Mouse (Mus musculus) forebrain, embryonic 14.5 days (tissue): Measurements from ENCODE around the gene D630045J12Rik. TPM values are rescaled to one million over a fixed set of nuclear protein-coding genes. Genes with fewer than 3 reads are reported as not detected.

ENCODE experiments used
- ATAC-seq: fragments of 200-750 bp; cut with Nextera tagmentation; 2 replicates; pipeline ENCODE4 v1.8.0; 2017; ENCODE audit warnings: mild to moderate bottlenecking, moderate library complexity
- DNase-seq: peaks from one replicate; pipeline ENCODE4 v3.0.0-alpha.2; 2015; ENCODE audit warnings: low spot score
- H3K27ac ChIP-seq: fragments of 300-500 bp; sonication (generic); 2 replicates; pipeline ENCODE4 v1.5.1; 2014; ENCODE audit warnings: low read depth, mild to moderate bottlenecking, control low read depth, low read length, moderate library complexity
- H3K27me3 ChIP-seq: fragments of 300-500 bp; sonication (generic); replicated peaks from 2 replicates; pipeline ENCODE4 v1.6.1; 2014; ENCODE audit warnings: low read length, control low read depth, mixed read lengths; ENCODE audit not compliant: control insufficient read depth, insufficient read depth
- H3K36me3 ChIP-seq: fragments of 300-500 bp; sonication (generic); 2 replicates; pipeline ENCODE4 v1.6.1; 2014; ENCODE audit warnings: low read length, control low read depth; ENCODE audit not compliant: control insufficient read depth, insufficient read depth
- H3K4me1 ChIP-seq: fragments of 300-500 bp; sonication (generic); 2 replicates; pipeline ENCODE4 v1.6.1; 2014; ENCODE audit warnings: antibody characterized with exemption, low read length, control low read depth; ENCODE audit not compliant: control insufficient read depth, insufficient read depth
- H3K4me2 ChIP-seq: fragments of 300-500 bp; sonication (generic); 2 replicates; pipeline ENCODE4 v1.6.1; 2014; ENCODE audit warnings: mild to moderate bottlenecking, control low read depth, low read length
- H3K4me3 ChIP-seq: fragments of 300-500 bp; sonication (generic); 2 replicates; pipeline ENCODE4 v1.5.1; 2014; ENCODE audit warnings: low read depth, low read length, control low read depth
- H3K9ac ChIP-seq: fragments of 300-500 bp; sonication (generic); 2 replicates; pipeline ENCODE4 v1.6.1; 2014; ENCODE audit warnings: mild to moderate bottlenecking, low read length, control low read depth, moderate library complexity
- H3K9me3 ChIP-seq: fragments of 300-500 bp; sonication (generic); replicated peaks from 2 replicates; pipeline ENCODE4 v1.6.1; 2016; ENCODE audit warnings: low read length, control low read depth, mixed read lengths; ENCODE audit not compliant: control insufficient read depth
- WGBS: fragments of 180-500 bp; shearing (Covaris S2); extraction: QIAGEN DNeasy Blood & Tissue Kit; methylation state at CpG from one replicate; pipeline ENCODE4 v1.1.7; 2014; 5-methylcytosine and 5-hydroxymethylcytosine counted together
- polyA plus RNA-seq: library from polyadenylated mRNA; unstranded; fragments of >200 nt; fragmentation: Nextera tagmentation; extraction: Ambion mirVana; gene quantifications from 2 replicates; pipeline ENCODE4 v1.2.1, GENCODE M21; 2014

The D630045J12Rik gene
- polyA plus RNA-seq, 1 experiment from 2014 or later, result 10.9 TPM

- 17% methylated on average over 9 of the region's 9 CpGs for WGBS
- no peaks in the 10 kb centered on the region for H3K4me1 ChIP-seq
- no peaks in the 10 kb centered on the region for H3K9me3 ChIP-seq
- H3K36me3 ChIP-seq, result no peaks in the 10 kb centered on the region
- no peaks in the 10 kb centered on the region for H3K27me3 ChIP-seq
- ATAC-seq (no peak), DNase-seq (no peak)
- no peak overlapping the region for H3K4me2 ChIP-seq
- H3K27ac ChIP-seq, result no peak overlapping the region
- H3K9ac ChIP-seq, result no peak overlapping the region
- no peak overlapping the region for H3K4me3 ChIP-seq
These were observed 143.9 kb downstream of the D630045J12Rik start for GRCm38 (mm10) chr6:38109871-38110270.

- H3K9ac ChIP-seq, result no peak within 1 kb of the TSS
- no peaks in the 10 kb centered on the region for H3K4me1 ChIP-seq
- whole genome bisulfite sequencing, result 33% methylated on average over 9 of the region's 9 CpGs
- H3K4me2 ChIP-seq, result no peak within 1 kb of the TSS
- ATAC-seq (no peak), DNase-seq (no peak)
- H3K9me3 ChIP-seq, result no peaks in the 10 kb centered on the region
- H3K27me3 ChIP-seq, result no peaks in the 10 kb centered on the region
- H3K36me3 ChIP-seq, result no peaks in the 10 kb centered on the region
- no peak within 1 kb of the TSS for H3K27ac ChIP-seq
- H3K4me3 ChIP-seq, result no peak within 1 kb of the TSS
These were observed 144.5 kb downstream of the D630045J12Rik start, which contains the start of gene Tmem213 for GRCm38 (mm10) chr6:38109160-38109795. Tmem213 (plus strand) TSS chr6:38109255.

GRCm38 (mm10) chr6:38108449-38108848 is 145.4 kb downstream of the D630045J12Rik start:
- no peak overlapping the region for H3K4me2 ChIP-seq
- WGBS, result 95% methylated on average over 5 of the region's 5 CpGs
- ATAC-seq, result no peak
- no peak for DNase-seq
- H3K36me3 ChIP-seq, result no peaks in the 10 kb centered on the region
- no peak overlapping the region for H3K4me3 ChIP-seq
- no peak overlapping the region for H3K27ac ChIP-seq
- H3K27me3 ChIP-seq, result no peaks in the 10 kb centered on the region
- H3K9ac ChIP-seq, result no peak overlapping the region
- no peaks in the 10 kb centered on the region for H3K9me3 ChIP-seq
- no peaks in the 10 kb centered on the region for H3K4me1 ChIP-seq

GRCm38 (mm10) chr6:38105924-38106323 is 147.9 kb downstream of the D630045J12Rik start:
- no peaks in the 10 kb centered on the region for H3K9me3 ChIP-seq
- ATAC-seq (no peak), DNase-seq (no peak)
- no peaks in the 10 kb centered on the region for H3K36me3 ChIP-seq
- no peak overlapping the region for H3K27ac ChIP-seq
- 89% methylated on average over 9 of the region's 9 CpGs for WGBS
- H3K9ac ChIP-seq, result no peak overlapping the region
- no peak overlapping the region for H3K4me3 ChIP-seq
- H3K4me2 ChIP-seq, result no peak overlapping the region
- H3K27me3 ChIP-seq, result no peaks in the 10 kb centered on the region
- no peaks in the 10 kb centered on the region for H3K4me1 ChIP-seq

- Histone ChIP-seq H3K9me3 (no peaks in the 10 kb centered on the region), H3K4me1 (no peaks in the 10 kb centered on the region), H3K27me3 (no peaks in the 10 kb centered on the region), H3K4me2 (no peak overlapping the region), H3K36me3 (no peaks in the 10 kb centered on the region), H3K4me3 (no peak overlapping the region), H3K9ac (no peak overlapping the region), H3K27ac (no peak overlapping the region)
- DNase-seq (no peak), ATAC-seq (no peak)
- WGBS, result 67% methylated on average over 6 of the region's 6 CpGs
These were observed 150.0 kb downstream of the D630045J12Rik start for GRCm38 (mm10) chr6:38103775-38104174.

GRCm38 (mm10) chr6:38102216-38102795 is 151.5 kb downstream of the D630045J12Rik start:
- 83% methylated on average over 7 of the region's 7 CpGs for WGBS
- H3K9me3 ChIP-seq, result no peaks in the 10 kb centered on the region
- H3K27me3 ChIP-seq, result no peaks in the 10 kb centered on the region
- no peak overlapping the region for H3K9ac ChIP-seq
- DNase-seq (no peak), ATAC-seq (no peak)
- no peaks in the 10 kb centered on the region for H3K36me3 ChIP-seq
- no peak overlapping the region for H3K27ac ChIP-seq
- no peak overlapping the region for H3K4me3 ChIP-seq
- H3K4me2 ChIP-seq, result no peak overlapping the region
- no peaks in the 10 kb centered on the region for H3K4me1 ChIP-seq

- no peak for ATAC-seq
- WGBS, result 78% methylated on average over 5 of the region's 5 CpGs
- Histone ChIP-seq H3K36me3 (no peaks in the 10 kb centered on the region), H3K9ac (no peak overlapping the region), H3K27ac (no peak overlapping the region), H3K9me3 (no peaks in the 10 kb centered on the region), H3K4me1 (no peaks in the 10 kb centered on the region), H3K27me3 (no peaks in the 10 kb centered on the region), H3K4me2 (no peak overlapping the region), H3K4me3 (no peak overlapping the region)
- DNase-seq, result no peak
These were observed 156.8 kb downstream of the D630045J12Rik start for GRCm38 (mm10) chr6:38096961-38097370.

DNA sequence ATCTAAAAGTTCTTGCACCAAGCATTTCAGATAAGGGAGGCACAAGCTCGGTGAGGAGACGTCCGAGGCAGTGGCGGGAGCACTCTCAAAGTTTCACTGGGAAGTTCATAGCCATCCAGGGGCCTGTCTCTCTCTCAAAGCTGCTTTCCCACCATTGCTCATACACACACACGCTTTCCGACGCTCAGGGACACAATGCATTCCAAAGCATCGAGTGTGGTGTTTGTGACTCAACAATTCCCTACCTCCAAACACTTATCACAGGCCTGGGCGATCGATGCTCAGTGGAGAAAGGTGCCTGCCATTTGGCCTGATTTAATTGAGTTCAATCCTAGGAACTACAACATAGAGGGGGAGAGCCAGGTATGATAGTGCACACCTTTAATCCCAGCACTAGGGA is 159.1 kb downstream of the D630045J12Rik start:
- no peak for DNase-seq
- H3K36me3 ChIP-seq, result no peaks in the 10 kb centered on the region
- H3K4me2 ChIP-seq, result no peak overlapping the region
- no peak for ATAC-seq
- H3K27ac ChIP-seq, result no peak overlapping the region
- H3K4me1 ChIP-seq, result no peaks in the 10 kb centered on the region
- H3K4me3 ChIP-seq, result no peak overlapping the region
- H3K9ac ChIP-seq, result no peak overlapping the region
- no peaks in the 10 kb centered on the region for H3K27me3 ChIP-seq
- no peaks in the 10 kb centered on the region for H3K9me3 ChIP-seq
- WGBS, result 92% methylated on average over 10 of the region's 10 CpGs

DNA sequence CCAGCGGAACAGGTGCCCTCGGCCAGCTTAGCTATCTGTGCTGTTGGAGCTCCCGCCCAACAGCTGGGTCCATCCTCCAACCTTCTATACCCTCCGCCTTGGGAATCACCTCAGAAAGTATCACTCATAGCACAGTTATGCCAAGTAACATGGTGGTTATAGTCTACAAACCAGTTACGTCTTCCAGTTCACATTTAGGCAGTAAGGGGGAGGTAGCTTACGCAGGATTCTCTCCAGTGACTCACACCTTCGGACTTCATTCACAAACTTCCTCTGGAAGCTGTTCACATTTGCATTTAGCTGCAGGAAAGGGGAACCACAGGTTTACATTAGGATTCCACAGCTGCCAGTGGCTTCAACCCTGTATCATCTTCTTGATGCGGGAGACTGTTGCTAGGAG is 161.3 kb downstream of the D630045J12Rik start:
- H3K4me1 ChIP-seq, result no peaks in the 10 kb centered on the region
- H3K36me3 ChIP-seq, result no peaks in the 10 kb centered on the region
- H3K9ac ChIP-seq, result no peak overlapping the region
- H3K27me3 ChIP-seq, result no peaks in the 10 kb centered on the region
- no peak overlapping the region for H3K4me3 ChIP-seq
- WGBS, result 96% methylated on average over 8 of the region's 8 CpGs
- DNase-seq (no peak), ATAC-seq (no peak)
- no peaks in the 10 kb centered on the region for H3K9me3 ChIP-seq
- H3K27ac ChIP-seq, result no peak overlapping the region
- H3K4me2 ChIP-seq, result no peak overlapping the region
